Mouse (Mus musculus): ENCODE measurements around the gene Gm11492.

Gm11492 gene

GRCm38 (mm10) chr11:87566501-87566900 lies at the start of gene Gm11492:
Gene Gm11492, plus strand, starts transcription at chr11:87566653.
- in situ Hi-C loops (cut with MseI, MboI): no loop called here

GRCm38 (mm10) chr11:87519260-87519659 lies 47.2 kb upstream of the Gm11492 start:
- in situ Hi-C loops (cut with MseI, MboI): no loop called here

- in situ Hi-C loops (cut with MseI, MboI): no loop called here
These were observed 43.0 kb upstream of the Gm11492 start for GRCm38 (mm10) chr11:87523466-87523865.

GRCm38 (mm10) chr11:87523967-87524366 lies 42.5 kb upstream of the Gm11492 start:
- in situ Hi-C loops (cut with MseI, MboI): no loop called here

GRCm38 (mm10) chr11:87524780-87525179 lies 41.7 kb upstream of the Gm11492 start:
- in situ Hi-C loops (cut with MseI, MboI): no loop called here

GRCm38 (mm10) chr11:87527364-87527763 lies 39.1 kb upstream of the Gm11492 start:
- in situ Hi-C loops (cut with MseI, MboI): no loop called here

GRCm38 (mm10) chr11:87527990-87528389 lies 38.5 kb upstream of the Gm11492 start:
- in situ Hi-C loops (cut with MseI, MboI): no loop called here

- in situ Hi-C loops (cut with MseI, MboI): no loop called here
These were observed 34.8 kb upstream of the Gm11492 start for GRCm38 (mm10) chr11:87531695-87532094.

GRCm38 (mm10) chr11:87542285-87542684 lies 24.2 kb upstream of the Gm11492 start:
- in situ Hi-C loops (cut with MseI, MboI): no loop called here

GRCm38 (mm10) chr11:87542906-87543305 lies 23.5 kb upstream of the Gm11492 start:
- in situ Hi-C loops (cut with MseI, MboI): no loop called here

- in situ Hi-C loops (cut with MseI, MboI): no loop called here
These were observed 13.1 kb upstream of the Gm11492 start for GRCm38 (mm10) chr11:87553342-87553741.

- in situ Hi-C loops (cut with MseI, MboI): no loop called here
These were observed 12.1 kb upstream of the Gm11492 start for GRCm38 (mm10) chr11:87554386-87554785.

GRCm38 (mm10) chr11:87555106-87555703 lies 11.2 kb upstream of the Gm11492 start:
- in situ Hi-C loops (cut with MseI, MboI): no loop called here

GRCm38 (mm10) chr11:87561208-87561607 lies 5.2 kb upstream of the Gm11492 start:
- in situ Hi-C loops (cut with MseI, MboI): no loop called here

- in situ Hi-C loops (cut with MseI, MboI): no loop called here
These were observed 2.0 kb downstream of the Gm11492 start, which contains the start of gene Sept4 for GRCm38 (mm10) chr11:87568255-87568953. Gene Sept4, plus strand, starts transcription at chr11:87568903.

GRCm38 (mm10) chr11:87570743-87571142 lies 4.3 kb downstream of the Gm11492 start:
- in situ Hi-C loops (cut with MseI, MboI): no loop called here

- in situ Hi-C loops (cut with MseI, MboI): no loop called here
These were observed 5.0 kb downstream of the Gm11492 start for GRCm38 (mm10) chr11:87571361-87571950.

GRCm38 (mm10) chr11:87573751-87574150 lies 7.3 kb downstream of the Gm11492 start:
- in situ Hi-C loops (cut with MseI, MboI): no loop called here

GRCm38 (mm10) chr11:87574520-87575180 lies 8.2 kb downstream of the Gm11492 start:
- in situ Hi-C loops (cut with MseI, MboI): no loop called here

GRCm38 (mm10) chr11:87577601-87578248 lies 11.3 kb downstream of the Gm11492 start:
- in situ Hi-C loops (cut with MseI, MboI): no loop called here

GRCm38 (mm10) chr11:87578249-87578962 lies 12.0 kb downstream of the Gm11492 start:
- in situ Hi-C loops (cut with MseI, MboI): no loop called here

All from mouse trophoblast stem cell (cell line).